Mouse (Mus musculus) brain, embryonic 14.5 days (tissue): ENCODE measurements at regions not wholly inside any gene's neighbourhood (a gene's known extent, or its start where the extent isn't known, plus 50 kb on each side); places are given as distances from the start of the nearest gene placed in this dataset.

Experiments
- CTCF ChIP-seq: fragments of 200-500 bp; IDR thresholded peaks from 2 replicates; pipeline ENCODE4 v1.5.1; 2012; ENCODE audit warnings: inconsistent platforms, mild to moderate bottlenecking, moderate library complexity, borderline replicate concordance; ENCODE audit not compliant: insufficient read depth, insufficient read length; ENCODE audit errors: extremely low read depth
- POLR2A ChIP-seq: fragments of 200-500 bp; IDR thresholded peaks from 2 replicates; pipeline ENCODE4 v1.6.1; 2012; ENCODE audit warnings: mild to moderate bottlenecking, inconsistent platforms, borderline replicate concordance; ENCODE audit not compliant: poor library complexity, insufficient read depth, insufficient read length, severe bottlenecking; ENCODE audit errors: extremely low read depth

DNA sequence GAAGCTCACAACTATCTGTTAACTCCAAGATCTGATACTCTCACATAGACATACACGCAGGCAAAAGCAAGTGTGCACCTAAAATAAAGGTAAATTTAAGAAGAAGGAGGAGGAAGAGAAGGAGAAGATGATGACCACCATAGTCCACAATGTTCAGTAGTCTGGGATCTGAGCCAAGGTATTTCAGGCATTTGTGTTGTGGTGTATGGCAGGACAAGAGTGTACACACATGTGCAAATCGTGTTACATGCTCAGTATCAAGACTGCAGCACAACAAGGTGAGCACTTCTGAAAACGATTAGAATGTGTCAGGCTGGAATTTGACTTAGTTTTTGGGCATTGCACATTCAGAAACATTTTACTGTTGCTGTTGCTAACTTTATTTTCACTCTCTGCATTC lies 138.4 kb upstream of the Sp4 start:
- TF ChIP-seq CTCF = no peak
- no peak for TF ChIP-seq POLR2A
